Mouse (Mus musculus) bone marrow macrophage, adult 2 months (primary cell): ENCODE measurements at regions not wholly inside any gene's neighbourhood (a gene's known extent, or its start where the extent isn't known, plus 50 kb on each side); places are given as distances from the start of the nearest gene placed in this dataset.

Experiments used
- CTCF ChIP-seq: IDR thresholded peaks from 2 replicates; pipeline ENCODE4 v1.5.1; 2012; ENCODE audit warnings: low read depth, mild to moderate bottlenecking, low read length, moderate library complexity
- POLR2A ChIP-seq: IDR thresholded peaks from 2 replicates; pipeline ENCODE4 v1.6.1; 2012; ENCODE audit warnings: mild to moderate bottlenecking, low read depth, low read length, borderline replicate concordance

DNA sequence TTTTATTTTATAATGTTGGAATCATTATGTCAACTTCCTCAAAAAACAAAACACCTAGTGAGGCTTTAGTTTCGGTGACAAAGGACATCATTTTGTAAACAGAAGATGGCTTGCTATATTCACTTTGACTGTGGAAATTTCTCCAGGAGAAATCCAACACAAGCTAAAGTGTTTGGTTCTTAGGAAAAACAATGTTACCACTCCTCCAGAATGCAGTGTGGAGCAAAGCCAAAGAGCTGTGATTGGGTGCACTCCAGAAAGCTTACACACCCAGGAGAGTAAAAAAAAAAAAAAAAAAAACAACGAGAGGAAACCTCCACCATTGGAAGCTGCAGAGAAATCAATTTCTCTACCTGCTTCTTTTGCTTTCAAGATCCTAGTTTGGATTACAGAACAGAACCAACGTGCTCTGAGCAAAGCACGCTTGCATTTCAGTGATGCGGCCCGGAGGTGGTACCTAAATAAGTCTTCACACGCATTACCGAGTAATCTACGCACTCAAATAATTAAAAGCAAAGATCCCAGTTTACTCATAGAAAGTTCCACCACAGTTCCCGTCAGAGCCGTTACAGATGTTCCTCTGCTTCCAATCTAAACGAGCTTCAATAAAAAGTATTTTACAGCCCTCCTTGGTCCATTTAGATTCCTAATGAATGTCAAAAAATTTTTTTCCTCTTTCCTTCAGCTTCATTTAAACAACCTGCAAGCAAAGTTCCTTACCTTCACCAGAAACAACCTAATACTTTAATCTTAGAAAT, 199.5 kb upstream of the Gk2 start:
- TF ChIP-seq CTCF (no peak), POLR2A (no peak)
